Mouse (Mus musculus) thymus, postnatal 36 days (tissue): Measurements from ENCODE around the gene Magi2.
"Not testable (repeated sequence)": the region's sequence is repeated elsewhere in the genome, so short reads cannot be mapped to it uniquely, and the experiment has no call there.

Source experiments
- DNase-seq, 2 experiments: peaks; one replicate each; pipeline ENCODE4 v3.0.0; 2022; ENCODE audit warnings: mixed read lengths in 2 of 2

The Magi2 gene

GRCm38 (mm10) chr5:20257419-20257818 is 1030.6 kb downstream of the Magi2 start:
- DNase-seq: no peak

DNA sequence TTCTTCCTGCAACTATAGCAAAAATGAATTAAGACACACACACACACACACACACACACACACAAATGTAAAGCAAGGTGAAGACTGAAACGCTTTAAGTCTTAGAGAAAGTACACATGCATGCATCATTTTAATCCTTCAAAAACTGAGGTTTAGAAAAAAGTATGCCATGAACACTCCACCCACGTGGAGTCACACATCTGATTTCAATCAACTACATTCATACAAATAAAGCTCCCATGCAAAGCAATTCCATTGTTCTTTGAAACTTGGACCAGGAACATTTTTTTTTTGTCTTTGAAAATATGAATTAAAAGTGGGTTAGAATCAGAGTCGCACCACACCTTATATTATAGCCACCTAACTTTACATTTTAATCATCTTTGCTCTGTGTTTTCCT is 1032.9 kb downstream of the Magi2 start:
- DNase-seq: no peak

DNA sequence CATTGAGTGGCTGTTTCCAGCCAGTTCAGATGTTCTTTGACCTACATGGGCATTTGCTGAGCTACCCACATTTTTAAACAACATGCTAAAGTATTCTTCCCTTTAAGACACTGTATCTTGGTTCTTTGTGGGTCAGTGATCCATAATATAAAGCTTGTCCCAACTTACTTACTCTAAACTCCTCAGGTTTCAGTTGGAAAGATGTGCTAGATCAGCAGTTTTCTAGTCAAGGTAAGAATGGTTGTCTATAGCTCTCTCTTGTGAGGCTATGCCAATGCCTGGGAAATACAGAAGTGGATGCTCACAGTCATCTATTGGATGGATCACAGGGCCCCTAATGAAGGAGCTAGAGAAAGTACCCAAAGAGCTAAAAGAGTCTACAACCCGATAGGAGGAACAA is 1045.8 kb downstream of the Magi2 start:
- not testable (repeated sequence) for DNase-seq

DNA sequence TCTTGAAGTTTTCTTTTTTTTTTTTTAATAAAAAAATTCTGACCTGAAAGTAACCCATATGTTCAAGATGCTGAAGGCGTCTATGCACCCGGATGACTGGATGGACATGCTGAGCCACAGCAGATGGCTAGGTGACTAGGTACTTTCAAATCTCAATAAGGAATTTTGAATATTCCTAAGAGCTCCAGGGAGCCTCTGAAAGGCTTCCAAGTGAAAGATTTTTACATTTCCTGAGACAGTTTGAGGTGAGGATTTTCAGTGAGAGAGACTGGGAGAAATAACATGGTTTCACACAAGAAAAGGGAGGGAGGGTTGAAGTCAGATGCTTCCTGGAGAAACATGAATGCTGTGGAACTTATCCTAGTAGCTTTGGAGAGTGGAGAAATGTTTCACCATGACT is 1048.8 kb downstream of the Magi2 start:
- no peak for DNase-seq

DNA sequence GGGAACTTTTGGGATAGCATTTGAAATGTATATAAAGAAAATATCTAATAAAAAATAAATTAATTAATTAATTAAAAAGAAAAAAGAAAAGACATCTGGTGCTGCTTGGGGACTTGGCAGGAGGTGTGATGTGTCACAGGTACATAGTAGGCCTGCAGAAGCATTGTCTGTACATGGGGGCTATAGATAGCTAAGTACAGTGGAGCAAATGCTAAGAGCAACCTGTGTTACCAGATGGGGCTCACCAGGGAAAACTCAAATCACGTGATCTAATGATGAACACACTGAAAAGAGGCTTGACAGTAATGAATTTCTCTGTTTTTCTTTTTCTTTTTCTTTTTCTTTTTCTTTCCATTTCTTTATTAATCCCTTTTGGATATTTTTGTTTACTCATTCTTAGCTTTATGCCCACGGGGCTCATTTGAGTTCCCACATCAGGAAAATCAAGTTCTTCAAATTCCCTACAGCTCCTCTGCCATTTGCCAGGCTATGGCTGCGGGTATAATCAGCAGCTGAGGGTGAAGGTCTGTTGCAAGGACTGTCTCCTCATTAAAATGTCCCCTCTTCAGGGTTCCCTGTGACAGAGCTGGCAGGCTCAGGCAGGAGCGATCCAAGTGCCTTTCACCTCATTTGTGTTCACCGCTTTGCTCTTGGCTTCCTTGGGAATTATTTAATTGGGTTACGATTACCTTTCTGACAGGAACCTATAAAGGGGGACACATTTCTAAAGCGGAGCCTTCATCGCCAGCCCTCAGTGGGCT is 1058.4 kb downstream of the Magi2 start:
- DNase-seq: no peak

DNA sequence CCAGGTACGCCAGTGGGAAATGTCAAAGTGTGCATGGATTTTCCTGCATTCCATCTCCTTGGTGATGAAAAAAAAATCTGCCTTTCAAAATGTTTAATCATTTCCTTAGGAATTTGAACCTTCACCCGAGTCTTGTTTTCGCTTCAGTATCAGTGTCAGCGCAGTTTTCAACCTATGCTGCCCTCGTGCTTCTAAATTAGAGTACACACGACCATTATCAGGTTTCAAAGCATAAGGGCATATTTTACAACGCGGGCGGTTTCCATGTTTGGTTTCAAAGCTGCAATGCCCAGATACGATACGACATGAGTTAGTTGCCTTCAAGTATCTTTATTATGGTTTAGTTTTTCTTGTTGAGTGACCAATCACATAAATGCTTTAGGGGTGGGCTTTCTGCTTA is 1067.7 kb downstream of the Magi2 start:
- no peak for DNase-seq

DNA sequence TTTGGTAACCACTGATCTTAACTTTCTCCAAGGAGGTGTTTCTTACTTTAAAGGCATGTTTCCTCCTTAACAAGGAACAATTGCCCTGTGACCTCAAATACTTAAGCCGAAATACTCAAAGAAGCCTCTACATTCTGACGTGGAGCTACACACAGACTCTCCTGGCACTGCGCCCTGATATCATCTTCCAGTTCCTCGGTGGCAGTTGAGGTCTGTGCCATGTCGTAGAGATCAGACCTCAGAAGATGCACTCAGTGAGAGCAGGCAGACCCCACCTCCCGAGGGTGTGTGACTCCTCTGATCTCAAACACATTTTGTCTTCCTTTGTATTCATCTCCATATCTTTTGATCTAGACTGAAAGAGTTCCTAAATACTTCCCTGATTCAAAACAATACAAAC is 1073.0 kb downstream of the Magi2 start:
- peak; percentile 32 to 59 for DNase-seq

GRCm38 (mm10) chr5:20303056-20303965 is 1076.5 kb downstream of the Magi2 start:
- no peak for DNase-seq

DNA sequence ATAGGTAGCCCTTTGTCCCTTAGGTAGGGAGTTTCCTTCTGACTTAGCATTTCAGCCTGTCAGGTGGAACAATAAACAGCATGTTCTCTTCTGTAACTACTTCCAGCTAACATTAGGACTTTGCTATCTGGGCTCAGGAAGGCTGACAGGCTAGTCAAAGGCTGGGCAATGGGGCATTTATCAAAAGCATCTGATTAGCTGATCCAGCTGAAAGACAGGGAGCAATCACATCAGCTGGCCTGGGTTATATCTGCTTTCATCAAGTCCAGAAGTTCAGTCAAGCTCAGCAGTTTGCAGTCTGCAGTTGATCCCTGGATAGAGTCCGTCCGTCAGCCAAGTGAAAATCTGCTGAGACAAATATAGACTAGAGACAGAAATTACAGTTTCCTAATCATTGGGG is 1094.1 kb downstream of the Magi2 start:
- DNase-seq: no peak

DNA sequence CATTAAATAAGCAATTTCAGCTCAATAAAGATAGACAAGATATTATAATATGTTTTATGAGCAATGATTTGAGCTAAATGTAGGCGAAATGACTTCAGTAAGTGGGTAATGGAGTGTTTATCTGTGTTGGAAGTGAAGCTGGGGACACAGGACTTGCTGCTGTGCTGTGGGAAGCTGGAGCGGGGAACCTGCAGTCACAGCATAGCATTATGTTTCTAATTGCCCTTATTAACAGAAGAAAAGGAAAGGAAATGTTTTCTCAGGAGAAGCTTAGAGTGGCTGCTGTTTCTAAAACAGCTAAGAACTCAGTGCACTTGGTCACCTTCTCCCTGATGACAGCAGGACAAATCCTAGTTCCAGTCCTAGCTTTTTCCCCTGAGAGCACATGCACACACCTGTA is 1098.5 kb downstream of the Magi2 start:
- DNase-seq: no peak

DNA sequence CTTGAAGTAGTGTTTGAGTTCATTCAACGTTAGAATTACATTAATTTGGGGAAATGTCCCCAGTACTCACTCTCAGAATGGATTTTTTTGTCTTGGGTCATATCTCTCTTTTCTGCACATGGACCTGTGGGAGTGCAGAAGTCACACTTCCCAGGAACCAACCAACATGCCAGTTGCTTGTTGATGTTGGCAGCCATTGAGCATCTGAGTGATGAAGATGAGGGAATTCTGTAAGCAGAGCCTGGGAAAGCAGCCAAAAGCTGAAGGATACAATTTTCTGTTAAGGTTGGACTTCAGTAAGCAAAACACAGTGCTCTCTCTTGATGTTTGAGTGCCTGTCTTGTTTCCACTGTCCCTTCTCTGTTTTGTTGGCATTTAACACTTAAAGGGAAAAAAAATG is 1102.1 kb downstream of the Magi2 start:
- DNase-seq: no peak

GRCm38 (mm10) chr5:20330025-20330424 is 1103.2 kb downstream of the Magi2 start:
- no peak for DNase-seq

- peak; percentile 19 to 26 for DNase-seq
These were observed 1105.7 kb downstream of the Magi2 start for GRCm38 (mm10) chr5:20332574-20332973.

DNA sequence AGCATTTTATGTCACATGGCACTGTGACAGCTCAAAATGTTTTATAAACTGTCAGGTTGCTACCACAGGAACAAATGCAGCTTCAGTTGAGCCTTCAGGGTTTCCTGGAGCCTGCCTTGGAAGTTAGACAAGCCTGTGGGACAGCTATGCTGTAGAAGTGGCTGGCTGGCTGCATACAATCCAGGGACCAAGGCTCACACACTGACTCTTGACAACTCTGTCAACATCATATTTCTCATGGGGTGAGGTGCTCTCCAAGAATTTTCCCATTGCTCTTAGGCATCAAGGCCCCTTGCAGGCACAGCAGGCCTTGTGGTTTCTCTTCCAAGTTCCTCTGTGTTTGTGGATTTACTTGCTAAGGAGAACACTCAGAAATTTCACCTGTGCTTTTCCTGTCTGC is 1107.7 kb downstream of the Magi2 start:
- DNase-seq: no peak

GRCm38 (mm10) chr5:20352941-20353340 is 1126.1 kb downstream of the Magi2 start:
- no peak for DNase-seq

DNA sequence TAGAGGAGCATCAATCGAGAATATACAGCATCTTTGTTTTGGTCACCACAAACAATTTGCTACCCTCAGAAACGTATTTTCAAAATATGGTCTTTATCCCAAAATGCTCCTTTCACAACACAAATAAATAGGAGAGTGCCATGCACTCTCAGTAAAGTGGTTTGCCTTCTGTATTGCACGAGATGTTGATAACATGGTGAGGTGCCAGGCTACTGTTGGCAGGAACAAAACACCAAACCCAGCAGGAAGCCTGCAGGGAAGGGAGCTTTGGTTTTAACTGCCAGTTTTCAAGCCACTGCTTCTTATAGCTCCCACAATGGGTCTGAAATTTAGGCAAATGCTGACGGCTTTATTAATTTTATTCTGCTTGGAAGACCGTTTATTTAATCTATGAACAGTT is 1131.6 kb downstream of the Magi2 start:
- DNase-seq: no peak

- DNase-seq: no peak
These were observed 1132.2 kb downstream of the Magi2 start for GRCm38 (mm10) chr5:20359021-20359420.

DNA sequence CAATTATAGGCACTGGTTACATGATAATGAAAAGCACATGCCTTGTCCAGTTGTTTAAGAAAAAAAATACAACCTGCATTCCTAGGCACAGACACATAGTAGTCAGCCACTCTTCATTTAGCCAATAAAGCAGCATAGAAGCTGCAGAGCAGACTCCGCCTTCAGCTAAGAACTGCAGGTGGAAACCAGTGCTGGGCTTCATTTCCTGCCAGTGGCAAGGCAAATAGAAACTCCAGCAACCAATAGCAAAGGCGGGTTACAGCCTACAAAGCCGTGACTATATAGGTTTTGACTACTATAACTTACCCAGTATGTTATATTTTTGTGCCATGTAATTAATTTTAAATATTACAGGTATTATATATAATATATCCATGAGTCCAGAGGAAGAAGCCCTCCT is 1135.3 kb downstream of the Magi2 start:
- peak; percentile 12 to 22 for DNase-seq

- no peak for DNase-seq
These were observed 1136.4 kb downstream of the Magi2 start for GRCm38 (mm10) chr5:20363216-20363615.

DNA sequence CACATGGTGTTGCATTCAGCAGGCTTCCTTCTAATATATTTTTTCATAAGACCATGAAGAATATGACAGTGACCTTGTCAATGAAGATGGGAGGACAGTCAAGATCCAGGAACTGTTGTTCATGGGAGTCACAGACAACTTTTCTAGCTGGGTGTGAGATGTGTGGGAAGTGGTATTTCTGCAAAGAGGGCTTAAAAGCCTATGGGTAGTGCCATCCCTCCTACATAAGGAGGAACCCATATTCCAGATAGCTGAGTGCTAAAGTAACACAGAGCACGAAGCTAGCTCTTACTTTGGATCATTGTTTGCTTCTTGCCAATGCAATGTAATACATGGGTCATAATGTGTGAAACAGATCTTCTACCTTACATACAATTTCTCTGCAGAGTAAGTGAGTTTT is 1146.8 kb downstream of the Magi2 start:
- DNase-seq: no peak

- no peak for DNase-seq
These were observed 1151.4 kb downstream of the Magi2 start for GRCm38 (mm10) chr5:20378071-20378800.

GRCm38 (mm10) chr5:20404533-20404932 is 1177.7 kb downstream of the Magi2 start:
- DNase-seq: no peak

DNA sequence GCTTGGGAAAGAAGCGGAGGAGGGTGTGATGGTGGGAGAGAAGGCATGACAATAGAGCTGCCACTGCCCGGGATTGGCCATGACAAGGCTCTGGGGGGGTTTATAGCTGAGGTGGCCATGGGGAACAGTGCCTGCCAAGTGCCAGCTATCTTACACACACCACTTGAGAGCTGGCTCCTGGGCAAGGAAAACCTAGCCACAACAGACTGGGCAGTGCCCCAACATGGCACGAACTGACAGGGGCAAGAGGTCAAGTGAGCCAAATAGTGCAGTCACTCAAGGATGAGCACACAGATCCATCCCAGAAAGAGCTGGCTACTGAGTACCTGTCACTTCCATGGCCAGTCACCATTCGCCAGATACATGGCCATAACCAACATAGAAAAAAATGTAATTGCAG is 1179.8 kb downstream of the Magi2 start:
- no peak for DNase-seq
